Mouse (Mus musculus) inflammation-experienced regulatory T-cells, adult 16 weeks (primary cell): ENCODE measurements around the gene Olfr165. TPM values are rescaled to one million over a fixed set of nuclear protein-coding genes. Genes with fewer than 3 reads are reported as not detected.

Source experiments
- polyA plus RNA-seq: library from polyadenylated mRNA; unstranded; fragments of 100-300 nt; shearing (Covaris generic); gene quantifications from one replicate; pipeline ENCODE4 v1.2.1, GENCODE M21; 2017

Olfr165 gene
- not detected for polyA plus RNA-seq

DNA sequence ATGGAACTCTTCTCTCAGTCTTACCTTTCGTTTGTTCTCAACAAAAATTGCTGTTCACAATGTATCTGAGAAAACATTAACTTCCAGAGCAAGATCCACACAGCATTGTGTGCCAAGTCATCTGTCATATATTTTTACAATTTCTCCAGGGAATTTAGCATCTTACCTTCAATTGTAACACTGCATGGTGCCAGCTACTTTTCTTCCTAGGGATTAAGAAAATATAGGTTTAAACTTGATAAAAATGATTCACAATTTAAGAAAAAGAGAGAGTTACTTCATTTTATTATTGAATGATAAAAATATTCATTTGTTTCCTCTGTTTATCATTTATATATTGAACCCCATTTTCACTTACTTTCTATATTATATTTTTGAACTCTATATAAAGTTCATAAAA is at the start of gene Olfr165:
Gene Olfr165, minus strand, starts transcription at position 101 of the 400 bp plus-strand sequence.

Other genes with a start within 250 kb of the Olfr165 start
- 0.10 TPM for gene Olfr164, start 109.1 kb downstream of the Olfr165 start, polyA plus RNA-seq
- not detected for gene Olfr166, start 60.6 kb upstream of the Olfr165 start, polyA plus RNA-seq
- gene Olfr167, start 99.1 kb upstream of the Olfr165 start, polyA plus RNA-seq, result not detected
- not detected for gene Olfr168, start 112.4 kb upstream of the Olfr165 start, polyA plus RNA-seq
- gene Olfr169, start 148.7 kb upstream of the Olfr165 start, polyA plus RNA-seq, result not detected
- gene Olfr170, start 188.7 kb upstream of the Olfr165 start, polyA plus RNA-seq, result not detected
- not detected for gene Olfr171, start 206.8 kb upstream of the Olfr165 start, polyA plus RNA-seq